Mouse (Mus musculus) lung, embryonic 16.5 days (tissue): Measurements from ENCODE around the gene Ston1. TPM values are rescaled to one million over a fixed set of nuclear protein-coding genes. Genes with fewer than 3 reads are reported as not detected.
A peak's percentile ranks its signal among the peaks of the same experiment; 100 is the strongest.

Source experiments
- ATAC-seq: fragments of 200-750 bp; cut with Nextera tagmentation; 2 replicates; pipeline ENCODE4 v1.8.0; 2017; ENCODE audit warnings: low read depth, mild to moderate bottlenecking, moderate library complexity
- H3K27ac ChIP-seq: fragments of 300-500 bp; sonication (generic); 2 replicates; pipeline ENCODE4 v1.5.1; 2014; ENCODE audit warnings: mild to moderate bottlenecking, control low read depth, low read length
- H3K27me3 ChIP-seq: fragments of 300-500 bp; sonication (generic); 2 replicates; pipeline ENCODE4 v1.6.1; 2014; ENCODE audit warnings: low read depth, low read length, mixed read lengths; ENCODE audit not compliant: control insufficient read depth, insufficient read depth
- H3K36me3 ChIP-seq: fragments of 300-500 bp; sonication (generic); 2 replicates; pipeline ENCODE4 v1.6.1; 2014; ENCODE audit warnings: low read length; ENCODE audit not compliant: control insufficient read depth, insufficient read depth
- H3K4me1 ChIP-seq: fragments of 300-500 bp; sonication (generic); replicated peaks from 2 replicates; pipeline ENCODE4 v1.6.1; 2014; ENCODE audit warnings: low read length, mixed read lengths; ENCODE audit not compliant: control insufficient read depth, insufficient read depth
- H3K4me2 ChIP-seq: fragments of 300-500 bp; sonication (generic); 2 replicates; pipeline ENCODE4 v1.6.1; 2014; ENCODE audit warnings: low read depth, low read length, control low read depth
- H3K4me3 ChIP-seq: fragments of 300-500 bp; sonication (generic); 2 replicates; pipeline ENCODE4 v1.5.1; 2014; ENCODE audit warnings: mild to moderate bottlenecking, low read length, control low read depth
- H3K9ac ChIP-seq: fragments of 300-500 bp; sonication (generic); 2 replicates; pipeline ENCODE4 v1.6.1; 2014; ENCODE audit warnings: low read length, control low read depth
- H3K9me3 ChIP-seq: fragments of 300-500 bp; sonication (generic); 2 replicates; pipeline ENCODE4 v1.6.1; 2016; ENCODE audit warnings: low read length; ENCODE audit not compliant: control insufficient read depth
- WGBS: fragments of 180-500 bp; shearing (Covaris S2); extraction: QIAGEN DNeasy Blood & Tissue Kit; methylation state at CpG from one replicate; pipeline ENCODE4 v1.1.7; 2014; 5-methylcytosine and 5-hydroxymethylcytosine counted together
- polyA plus RNA-seq: library from polyadenylated mRNA; unstranded; fragments of >200 nt; fragmentation: Nextera tagmentation; extraction: Ambion mirVana; gene quantifications from 2 replicates; pipeline ENCODE4 v1.2.1, GENCODE M21; 2015

The Ston1 gene
- polyA plus RNA-seq, 1 experiment from 2014 or later: 7.0 TPM

GRCm38 (mm10) chr17:88598570-88599368 lies 1.3 kb downstream of the Ston1 start:
- ATAC-seq: 0 out of 2 replicates have a peak, but pooled peaks have one; percentile 15
- WGBS: 17% methylated on average over 14 of the region's 14 CpGs
- Histone ChIP-seq H3K27ac (peak overlapping the region; percentile 14), H3K4me3 (peak overlapping the region; percentile 66), H3K27me3 (no peaks in the 10 kb centered on the region), H3K36me3 (no peaks in the 10 kb centered on the region), H3K4me2 (peak overlapping the region; percentile 95), H3K9me3 (no peaks in the 10 kb centered on the region), H3K9ac (peak overlapping the region; percentile 56), H3K4me1 (peaks cover 24% of the 10 kb centered on the region)

GRCm38 (mm10) chr17:88600492-88601026 lies 3.1 kb downstream of the Ston1 start:
- ATAC-seq: no peak
- Histone ChIP-seq H3K27ac (no peak overlapping the region), H3K4me2 (no peak overlapping the region), H3K27me3 (no peaks in the 10 kb centered on the region), H3K9ac (no peak overlapping the region), H3K36me3 (no peaks in the 10 kb centered on the region), H3K4me3 (no peak overlapping the region), H3K4me1 (peaks cover 24% of the 10 kb centered on the region), H3K9me3 (no peaks in the 10 kb centered on the region)
- 58% methylated on average over 8 of the region's 8 CpGs for WGBS

- Histone ChIP-seq H3K27me3 (no peaks in the 10 kb centered on the region), H3K4me2 (no peak overlapping the region), H3K9me3 (no peaks in the 10 kb centered on the region), H3K27ac (no peak overlapping the region), H3K4me1 (peaks cover 17% of the 10 kb centered on the region), H3K9ac (no peak overlapping the region), H3K36me3 (no peaks in the 10 kb centered on the region), H3K4me3 (no peak overlapping the region)
- WGBS: 90% methylated on average over 11 of the region's 11 CpGs
- ATAC-seq: no peak
These were observed 6.5 kb downstream of the Ston1 start for GRCm38 (mm10) chr17:88603943-88604342.

- Histone ChIP-seq H3K36me3 (0 out of 2 replicates have a peak, but pooled peaks cover 2% of the 10 kb centered on the region), H3K9ac (no peak overlapping the region), H3K4me1 (no peaks in the 10 kb centered on the region), H3K27ac (no peak overlapping the region), H3K4me2 (no peak overlapping the region), H3K27me3 (no peaks in the 10 kb centered on the region), H3K9me3 (no peaks in the 10 kb centered on the region), H3K4me3 (no peak overlapping the region)
- WGBS: 82% methylated on average over 2 of the region's 2 CpGs
- ATAC-seq: no peak
These were observed 8.6 kb downstream of the Ston1 start for GRCm38 (mm10) chr17:88606056-88606455.

GRCm38 (mm10) chr17:88609361-88609760 lies 11.9 kb downstream of the Ston1 start:
- Histone ChIP-seq H3K27ac (no peak overlapping the region), H3K4me1 (peaks cover 7% of the 10 kb centered on the region; the same call in 1 of the 2 replicates), H3K9ac (no peak overlapping the region), H3K27me3 (no peaks in the 10 kb centered on the region), H3K36me3 (0 out of 2 replicates have a peak, but pooled peaks cover 2% of the 10 kb centered on the region), H3K4me3 (no peak overlapping the region), H3K4me2 (no peak overlapping the region), H3K9me3 (no peaks in the 10 kb centered on the region)
- WGBS: 84% methylated on average over 15 of the region's 15 CpGs
- ATAC-seq: no peak

- WGBS: 57% methylated on average over 2 of the region's 2 CpGs
These were observed 13.6 kb downstream of the Ston1 start for GRCm38 (mm10) chr17:88611057-88611456.

GRCm38 (mm10) chr17:88613172-88613571 lies 15.7 kb downstream of the Ston1 start:
- H3K27me3 ChIP-seq: no peaks in the 10 kb centered on the region
- no peak overlapping the region for H3K4me2 ChIP-seq
- WGBS: 66% methylated on average over 6 of the region's 6 CpGs
- no peak overlapping the region for H3K9ac ChIP-seq
- H3K27ac ChIP-seq: no peak overlapping the region
- no peak; the same call in 1 of the 2 replicates for ATAC-seq
- peaks cover 21% of the 10 kb centered on the region for H3K4me1 ChIP-seq
- H3K9me3 ChIP-seq: no peaks in the 10 kb centered on the region
- 0 out of 2 replicates have a peak, but pooled peaks cover 2% of the 10 kb centered on the region for H3K36me3 ChIP-seq
- H3K4me3 ChIP-seq: no peak overlapping the region

More at GRCm38 (mm10) chr17:88611057-88611456, 13.6 kb downstream of the Ston1 start:
- H3K4me2 ChIP-seq: no peak overlapping the region
- 0 out of 2 replicates have a peak, but pooled peaks cover 2% of the 10 kb centered on the region for H3K36me3 ChIP-seq
- H3K27ac ChIP-seq: no peak overlapping the region
- H3K27me3 ChIP-seq: no peaks in the 10 kb centered on the region
- H3K9me3 ChIP-seq: no peaks in the 10 kb centered on the region
- peaks cover 21% of the 10 kb centered on the region for H3K4me1 ChIP-seq
- no peak overlapping the region for H3K4me3 ChIP-seq
- no peak for ATAC-seq
- H3K9ac ChIP-seq: no peak overlapping the region

GRCm38 (mm10) chr17:88613721-88614120 lies 16.2 kb downstream of the Ston1 start:
- Histone ChIP-seq H3K9me3 (no peaks in the 10 kb centered on the region), H3K4me3 (no peak overlapping the region), H3K4me2 (no peak overlapping the region), H3K36me3 (0 out of 2 replicates have a peak, but pooled peaks cover 2% of the 10 kb centered on the region), H3K4me1 (peaks cover 21% of the 10 kb centered on the region), H3K9ac (no peak overlapping the region), H3K27me3 (no peaks in the 10 kb centered on the region), H3K27ac (peak overlapping the region; percentile 79)
- ATAC-seq: no peak
- WGBS: 86% methylated on average over 3 of the region's 3 CpGs

- Histone ChIP-seq H3K9ac (no peak overlapping the region), H3K27ac (peak overlapping the region; percentile 79), H3K9me3 (no peaks in the 10 kb centered on the region), H3K27me3 (no peaks in the 10 kb centered on the region), H3K4me3 (no peak overlapping the region), H3K4me2 (no peak overlapping the region), H3K36me3 (0 out of 2 replicates have a peak, but pooled peaks cover 2% of the 10 kb centered on the region), H3K4me1 (peaks cover 21% of the 10 kb centered on the region)
- ATAC-seq: peak; percentile 91
- 28% methylated on average over 3 of the region's 3 CpGs for WGBS
These were observed 16.8 kb downstream of the Ston1 start for GRCm38 (mm10) chr17:88614234-88614633.
